Mouse (Mus musculus) large intestine, adult 2 months (tissue): Measurements from ENCODE around the gene Atp10a. TPM values are rescaled to one million over a fixed set of nuclear protein-coding genes. Genes with fewer than 3 reads are reported as not detected.

Experiments used
- DNase-seq: peaks from one replicate; pipeline ENCODE4 v3.0.0-alpha.2; 2012; ENCODE audit warnings: low read depth, low spot score
- WGBS: fragments of 180-500 bp; shearing (Covaris S2); methylation state at CpG from one replicate; pipeline ENCODE4 v1.1.7; 2018; 5-methylcytosine and 5-hydroxymethylcytosine counted together
- polyA plus RNA-seq: library from polyadenylated mRNA; depleted of rRNA; stranded (reverse); fragments of >200 nt; gene quantifications from 2 replicates; pipeline ENCODE4 v1.2.3, GENCODE M21; 2012

Atp10a gene
- polyA plus RNA-seq, 1 experiment = 1.5 TPM

- 86% methylated on average over 2 of the region's 2 CpGs for WGBS
- no peak for DNase-seq
Measured at GRCm38 (mm10) chr7:58686997-58687396, 31.0 kb downstream of the Atp10a start.

DNA sequence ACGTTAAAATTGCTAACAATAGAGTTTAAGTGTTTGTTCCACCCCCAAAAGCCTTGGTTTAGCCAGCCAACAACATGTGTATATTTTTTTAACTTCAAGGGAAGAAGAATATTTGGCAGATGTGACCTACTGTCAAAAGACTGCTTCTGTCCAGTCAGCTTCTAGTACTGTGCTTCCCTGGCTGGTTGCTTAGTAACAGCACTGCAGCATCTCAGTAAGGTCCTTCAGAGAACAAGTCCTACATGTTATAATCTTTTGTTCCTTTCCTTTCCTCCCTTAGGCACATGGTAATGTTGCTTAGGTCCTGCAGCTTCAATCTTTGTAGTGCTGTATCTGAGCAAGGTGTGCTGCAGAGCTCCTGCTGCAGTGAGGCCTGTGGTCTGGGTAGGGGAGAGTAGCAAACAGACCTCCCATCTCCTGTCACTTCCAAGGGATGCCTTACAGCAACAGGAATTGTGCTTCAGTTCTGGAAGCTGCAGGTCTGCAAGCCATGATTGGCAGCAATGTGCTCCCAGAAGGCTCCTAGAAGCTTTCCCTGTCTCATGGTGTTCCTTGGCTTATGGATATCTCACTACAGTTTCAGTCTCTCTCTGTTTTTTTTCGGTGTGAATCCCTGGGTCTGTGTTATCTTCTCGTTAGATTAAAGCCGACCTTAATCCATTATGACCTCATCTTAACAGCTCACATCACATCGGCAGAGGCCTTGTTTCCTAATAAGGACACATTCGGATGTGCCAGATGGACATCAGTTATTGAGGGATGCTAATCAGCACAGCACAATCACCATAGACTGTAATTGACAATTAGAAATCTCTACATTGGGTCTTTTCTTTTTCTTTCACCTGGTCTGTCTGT is 34.3 kb downstream of the Atp10a start:
- 74% methylated on average over 6 of the region's 6 CpGs for WGBS
- no peak for DNase-seq

- no peak for DNase-seq
- WGBS = 57% methylated on average over 6 of the region's 6 CpGs
Measured at GRCm38 (mm10) chr7:58690997-58691596, 35.1 kb downstream of the Atp10a start.

DNA sequence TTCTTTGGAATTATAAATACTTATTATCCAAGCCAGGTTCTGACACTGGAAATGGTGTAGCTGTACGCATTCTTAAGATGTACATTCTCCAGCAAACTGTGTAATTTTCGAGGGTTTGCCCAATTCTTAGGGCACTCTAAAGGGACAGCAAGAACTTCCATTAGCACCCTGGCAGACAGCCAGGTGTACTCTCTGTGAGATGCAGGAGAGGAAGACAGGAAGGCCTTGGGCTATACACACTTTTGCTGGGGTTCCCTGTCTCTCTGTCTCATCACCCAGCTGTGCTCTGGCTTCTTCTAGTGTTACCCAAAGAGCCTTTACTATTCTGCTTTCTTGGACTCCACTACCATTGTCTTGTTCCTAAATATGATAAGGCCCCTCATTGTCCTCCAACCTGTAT is 36.7 kb downstream of the Atp10a start:
- DNase-seq = no peak
- WGBS = 66% methylated on average over 2 of the region's 2 CpGs

GRCm38 (mm10) chr7:58693342-58693741 is 37.4 kb downstream of the Atp10a start:
- peak; percentile 16 for DNase-seq
- WGBS = 31% methylated on average over 3 of the region's 3 CpGs

DNA sequence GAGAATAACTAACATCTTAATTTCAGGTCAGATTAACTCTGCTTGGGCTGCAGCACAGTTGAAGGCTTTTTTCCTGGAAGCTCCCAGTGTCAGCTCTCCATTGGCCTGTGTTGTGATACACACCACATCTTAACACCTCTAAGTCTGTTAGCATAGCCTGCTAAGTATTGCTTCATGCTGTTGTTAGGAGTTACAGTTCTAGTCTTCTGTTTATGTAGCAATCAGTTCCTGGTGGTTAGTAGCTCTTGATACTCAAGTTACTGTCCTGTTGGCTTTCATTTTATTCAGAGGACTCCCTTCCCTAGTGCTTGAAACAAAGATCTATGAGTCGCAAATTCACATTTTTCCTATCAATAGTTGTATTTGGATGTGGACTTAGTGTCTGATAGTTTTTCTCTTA is 39.7 kb downstream of the Atp10a start:
- 82% methylated on average over 1 of the region's 1 CpGs for WGBS
- no peak for DNase-seq

- WGBS = 50% methylated on average over 2 of the region's 2 CpGs
- DNase-seq = no peak
Measured at GRCm38 (mm10) chr7:58697092-58697491, 41.1 kb downstream of the Atp10a start.

DNA sequence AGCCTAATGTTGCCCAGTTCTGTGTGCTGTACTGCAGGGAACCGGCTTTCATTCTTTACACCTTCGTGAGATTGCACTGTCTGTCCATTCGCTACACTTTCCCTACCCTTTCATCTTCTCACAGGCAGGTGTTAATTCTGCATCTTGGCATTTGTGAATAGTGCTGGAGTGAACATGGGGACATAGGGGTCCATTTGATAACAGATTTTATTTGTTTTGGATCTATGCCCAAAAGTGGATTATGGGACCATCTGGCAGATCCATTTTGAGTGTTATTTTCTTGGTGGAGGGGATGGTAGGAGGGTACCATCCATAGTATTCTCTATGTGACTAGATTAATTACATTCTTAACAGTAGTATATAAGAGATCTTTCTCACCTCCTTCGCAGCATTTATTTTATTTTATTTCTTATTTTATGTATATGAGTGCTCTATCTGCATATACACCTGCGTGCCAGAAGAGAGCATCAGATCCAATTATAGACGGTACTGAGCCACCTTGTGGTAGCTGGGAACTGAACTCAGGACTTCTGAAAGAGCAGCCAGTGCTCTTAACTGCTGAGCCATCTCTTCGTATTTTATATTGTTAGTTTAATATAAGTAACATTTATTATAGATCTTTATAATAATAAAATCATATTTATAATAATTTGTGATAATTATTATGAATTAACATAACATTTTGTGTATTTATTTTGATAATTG is 42.9 kb downstream of the Atp10a start:
- 71% methylated on average over 7 of the region's 7 CpGs for WGBS
- DNase-seq = no peak

DNA sequence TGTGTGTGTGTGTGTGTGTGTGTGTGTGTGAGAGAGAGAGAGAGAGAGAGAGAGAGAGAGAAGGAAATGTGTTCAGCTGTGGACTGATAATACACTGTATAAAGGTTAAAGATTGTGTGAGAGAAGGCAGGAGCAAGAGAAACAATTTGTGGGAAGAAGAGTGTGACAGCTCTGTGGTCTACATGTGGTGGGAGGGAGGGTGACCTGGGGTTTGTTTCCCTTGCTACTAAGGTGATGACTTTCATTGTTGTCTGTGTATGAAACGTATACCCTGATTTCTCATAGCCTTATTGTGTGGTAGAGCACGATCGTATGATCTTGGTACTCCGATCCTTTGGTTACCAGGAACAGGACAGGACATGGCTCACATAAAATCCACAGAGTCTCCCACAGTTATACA is 45.3 kb downstream of the Atp10a start:
- DNase-seq = no peak
- WGBS = 77% methylated on average over 4 of the region's 4 CpGs

- 89% methylated on average over 3 of the region's 3 CpGs for WGBS
- no peak for DNase-seq
Measured at GRCm38 (mm10) chr7:58705158-58705557, 49.2 kb downstream of the Atp10a start.

GRCm38 (mm10) chr7:58709306-58709705 is 53.3 kb downstream of the Atp10a start:
- 50% methylated on average over 3 of the region's 3 CpGs for WGBS

DNA sequence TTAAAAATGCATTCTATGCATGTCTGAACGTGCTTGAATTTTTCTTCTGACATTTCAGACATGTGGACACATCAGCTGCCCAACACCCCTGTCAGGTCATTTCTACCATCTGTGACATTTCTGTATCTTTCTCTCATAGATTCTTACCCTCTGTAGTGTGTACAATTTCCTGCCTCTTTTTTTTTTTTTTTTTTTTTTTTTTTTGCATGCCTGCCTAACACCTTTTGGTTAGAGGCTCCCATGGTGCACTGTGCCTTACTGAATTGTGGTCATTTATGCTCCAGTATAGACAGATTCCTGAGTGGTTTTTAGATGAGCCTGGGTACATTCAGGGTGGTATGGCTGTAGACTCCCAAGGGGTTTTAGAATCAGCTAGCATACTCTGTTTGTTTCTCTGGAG is 54.3 kb downstream of the Atp10a start:
- 69% methylated on average over 1 of the region's 1 CpGs for WGBS
- no peak for DNase-seq

More at GRCm38 (mm10) chr7:58709306-58709705, 53.3 kb downstream of the Atp10a start:
- no peak for DNase-seq

DNA sequence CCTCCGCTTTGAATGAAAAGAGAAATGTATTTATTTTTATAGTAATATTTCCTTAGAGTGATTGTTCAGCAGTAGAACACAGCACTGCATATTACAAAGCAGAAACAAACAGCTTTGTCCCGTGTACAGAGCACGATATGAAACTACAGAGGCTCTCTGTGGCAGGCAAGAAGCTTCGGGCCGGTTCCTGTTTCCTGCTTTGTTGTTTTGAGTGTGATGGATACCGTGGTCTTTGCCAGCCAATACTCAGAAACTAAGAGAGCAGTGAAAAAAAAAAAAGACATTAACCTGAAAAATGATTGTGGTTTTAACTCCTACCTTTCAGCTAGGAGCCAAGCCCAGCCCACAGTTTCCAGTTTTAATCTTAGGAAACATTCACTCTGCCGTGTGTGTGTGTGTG is 55.8 kb downstream of the Atp10a start:
- DNase-seq = no peak
- 75% methylated on average over 7 of the region's 7 CpGs for WGBS

- 54% methylated on average over 1 of the region's 1 CpGs for WGBS
- DNase-seq = no peak
Measured at GRCm38 (mm10) chr7:58715576-58716144, 59.7 kb downstream of the Atp10a start.

DNA sequence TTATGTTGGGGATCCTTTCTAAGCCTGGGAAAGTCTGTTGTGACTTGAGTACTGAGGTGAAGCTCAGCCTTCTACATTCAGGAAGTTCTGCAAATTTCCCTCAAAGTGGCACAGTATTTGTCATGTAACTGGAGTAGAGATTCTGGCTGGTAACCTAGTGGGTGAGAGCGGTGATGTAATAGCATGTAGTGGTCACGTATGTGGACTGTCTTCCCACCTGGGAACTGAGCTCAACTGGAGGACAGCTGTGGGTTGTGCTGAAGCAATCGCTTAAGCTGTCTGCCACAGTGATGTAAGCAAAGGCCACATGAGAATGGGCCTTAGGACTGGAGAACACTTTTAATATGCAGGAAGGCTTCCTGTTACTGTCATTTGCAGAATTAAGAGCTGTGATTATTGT is 60.7 kb downstream of the Atp10a start:
- no peak for DNase-seq
- 86% methylated on average over 3 of the region's 3 CpGs for WGBS

- no peak for DNase-seq
- 63% methylated on average over 2 of the region's 2 CpGs for WGBS
Measured at GRCm38 (mm10) chr7:58718556-58718955, 62.6 kb downstream of the Atp10a start.

- no peak for DNase-seq
- 60% methylated on average over 4 of the region's 4 CpGs for WGBS
Measured at GRCm38 (mm10) chr7:58719218-58719938, 63.4 kb downstream of the Atp10a start.

GRCm38 (mm10) chr7:58722250-58722649 is 66.3 kb downstream of the Atp10a start:
- WGBS = 76% methylated on average over 1 of the region's 1 CpGs
- no peak for DNase-seq

GRCm38 (mm10) chr7:58730201-58730600 is 74.2 kb downstream of the Atp10a start:
- WGBS = 50% methylated on average over 8 of the region's 8 CpGs
- DNase-seq = no peak

DNA sequence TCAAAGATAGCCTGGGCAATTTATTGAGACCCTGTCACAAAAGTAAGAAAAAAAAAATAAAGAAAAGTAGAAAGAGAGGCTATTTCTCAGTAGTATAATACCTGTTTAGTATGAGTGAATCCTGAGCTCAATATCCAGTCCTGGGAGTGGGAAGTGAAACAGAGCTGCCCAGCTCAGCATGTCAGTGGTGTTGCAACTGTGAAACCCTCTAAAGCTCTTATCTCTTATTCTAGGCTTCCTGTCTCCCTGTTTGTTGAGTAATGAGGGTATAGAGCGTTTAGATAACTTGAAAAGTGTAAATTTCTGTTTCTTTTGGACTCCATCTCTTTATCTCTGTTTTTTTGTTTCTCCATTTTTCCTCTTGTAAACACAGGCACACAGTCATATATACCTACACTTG is 74.9 kb downstream of the Atp10a start:
- whole genome bisulfite sequencing = 64% methylated on average over 1 of the region's 1 CpGs
- DNase-seq = no peak
